Mouse (Mus musculus) gastrocnemius, postnatal 14 days (tissue): ENCODE results near the gene Frs3. TPM values are rescaled to one million over a fixed set of nuclear protein-coding genes. Genes with fewer than 3 reads are reported as not detected.
"Not testable (repeated sequence)": the region's sequence is repeated elsewhere in the genome, so short reads cannot be mapped to it uniquely, and the experiment has no call there.

Source experiments
- DNase-seq: peaks from one replicate; pipeline ENCODE4 v3.0.0; 2021; ENCODE audit warnings: mixed read lengths
- intact Hi-C: fragments of 180-260 bp; cut with DNase I; formaldehyde crosslinking; loops from one replicate; pipeline ENCODE4 v1.15.1; 2025; ENCODE audit warnings: low total_unique reads
- long read RNA-seq, 2 experiments: library from polyadenylated mRNA; stranded (forward); transcript quantifications; one replicate each; pipeline ENCODE4 v2.0.0; 2021
- total RNA-seq, 2 experiments: library from RNA; stranded (reverse); gene quantifications; 2 replicates each; pipeline ENCODE4 v1.2.3; 2021

The Frs3 gene
- total RNA-seq: 1 to 10 TPM; 3.0 to 3.1 TPM
- long read RNA-seq, experiment 1, partial matches to known transcripts: 1 of 2 reads
- long read RNA-seq, experiment 1, other reads (novel, unspliced or antisense): 0 of 2 reads
- long read RNA-seq, experiment 2, transcript Frs3-201 (7 exons, 2,144 nt): major isoform, 7 of 10 reads
- long read RNA-seq, experiment 2, partial matches to known transcripts: 0 of 10 reads
- long read RNA-seq, experiment 2, other reads (novel, unspliced or antisense): 3 of 10 reads

DNA sequence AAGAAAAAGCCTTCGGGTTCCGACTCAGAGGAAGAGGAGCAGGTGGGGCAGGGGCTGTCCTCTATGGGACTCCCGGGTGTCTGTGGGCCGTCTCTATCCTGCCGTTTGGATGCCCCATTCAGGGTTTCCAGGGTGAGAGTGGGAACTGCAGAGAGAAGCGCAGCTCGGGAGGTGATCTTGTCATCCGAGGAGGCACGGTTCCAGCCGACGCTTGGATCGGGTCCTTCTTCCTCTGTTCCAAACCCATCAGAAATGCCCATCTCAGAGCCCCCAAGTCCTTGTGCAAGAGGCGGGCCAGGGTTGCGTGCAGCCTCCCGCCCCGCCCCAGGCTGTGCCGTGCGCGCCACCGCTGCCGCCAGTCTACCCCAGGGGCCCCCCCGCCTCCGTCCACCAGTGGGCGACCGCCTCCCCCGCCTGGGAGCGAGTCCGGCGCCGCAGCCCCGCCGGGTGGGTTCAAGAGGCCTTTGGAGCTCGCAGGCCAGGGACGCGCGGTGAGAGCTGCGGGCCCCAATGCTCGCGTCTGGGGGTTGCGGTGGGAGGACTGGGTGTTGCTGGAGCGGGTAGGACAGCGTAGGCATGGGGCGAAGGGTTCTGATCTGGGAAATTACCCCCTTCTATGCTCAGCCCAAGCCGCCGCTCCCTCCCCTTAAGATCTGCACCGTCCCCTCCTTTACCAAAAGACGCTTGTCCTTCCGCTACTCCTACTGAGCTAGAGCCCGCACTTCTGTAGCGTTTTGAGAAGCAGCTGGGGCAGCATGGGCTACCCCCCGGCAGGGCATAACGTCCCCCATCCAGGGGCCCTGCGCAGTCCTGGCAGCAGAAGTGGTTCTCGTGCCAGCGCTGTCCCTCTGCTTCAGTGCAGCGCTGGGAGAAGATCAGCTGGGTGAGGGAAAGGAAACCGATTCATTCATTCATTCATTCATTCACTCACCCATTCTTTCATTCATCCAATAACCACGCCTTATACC lies at the start of gene Frs3:
Gene Frs3 (plus strand): TSS at position 423 of the 968 bp plus-strand sequence.
- intact Hi-C loops: no loop called here
- DNase-seq: peak; percentile 76

DNA sequence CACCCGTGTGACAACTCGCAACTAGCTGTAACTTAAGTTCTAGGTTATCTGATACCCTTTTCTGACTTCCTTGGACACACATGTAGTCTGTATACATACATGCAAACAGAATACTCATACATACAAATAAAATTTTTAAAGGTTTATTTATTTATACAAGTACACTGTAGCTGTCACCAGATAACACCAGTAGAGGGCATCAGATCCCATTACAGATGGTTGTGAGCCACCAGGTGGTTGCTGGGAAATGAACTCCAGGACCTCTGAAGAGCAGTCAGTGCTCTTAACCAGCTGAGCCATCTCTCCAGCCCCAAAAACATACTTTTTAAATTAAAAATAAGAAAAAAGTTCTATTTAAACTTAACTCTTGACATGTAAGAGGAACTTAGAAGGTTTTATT lies 45.8 kb upstream of the Frs3 start:
- intact Hi-C loops: no loop called here
- DNase-seq: no peak

DNA sequence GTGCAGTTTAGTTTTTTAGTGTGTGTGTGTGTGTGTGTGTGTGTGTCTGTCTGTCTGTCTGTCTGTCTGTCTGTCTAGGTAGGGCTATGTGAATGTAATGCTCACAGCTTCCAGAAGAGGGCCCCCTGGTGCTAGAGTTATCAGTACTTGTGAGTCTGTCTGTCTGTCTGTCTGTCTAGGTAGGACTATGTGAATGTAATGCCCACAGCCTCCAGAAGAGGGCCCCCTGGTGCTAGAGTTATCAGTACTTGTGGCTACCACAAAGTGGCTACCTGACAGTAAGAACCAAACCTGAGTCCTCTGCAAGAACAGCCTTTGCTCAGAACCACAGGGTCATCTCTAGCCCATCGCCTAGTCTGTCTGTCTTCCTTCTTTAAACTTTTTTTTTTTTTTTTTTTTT lies 42.1 kb upstream of the Frs3 start:
- intact Hi-C loops: no loop called here
- DNase-seq: peak; percentile 70

DNA sequence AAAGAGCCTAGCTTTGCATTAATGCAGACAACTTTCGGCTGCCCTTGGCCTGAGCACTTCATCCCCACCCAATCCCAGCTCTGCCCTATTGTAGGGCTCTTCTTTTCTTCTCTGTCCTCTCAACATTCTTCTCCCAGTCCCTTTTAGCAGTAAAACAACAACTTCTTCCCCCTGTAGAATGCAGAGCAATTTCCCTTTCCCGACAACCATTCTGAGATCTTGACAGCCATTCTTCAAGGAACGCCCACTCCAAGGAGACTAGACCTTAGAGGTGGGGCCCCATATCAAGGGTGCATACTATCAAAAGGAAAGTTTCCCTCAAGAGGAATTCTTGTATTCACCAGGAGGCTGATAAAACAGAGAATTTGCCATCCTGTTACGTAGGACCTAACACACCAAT lies 39.9 kb upstream of the Frs3 start:
- intact Hi-C loops: no loop called here
- DNase-seq: no peak

DNA sequence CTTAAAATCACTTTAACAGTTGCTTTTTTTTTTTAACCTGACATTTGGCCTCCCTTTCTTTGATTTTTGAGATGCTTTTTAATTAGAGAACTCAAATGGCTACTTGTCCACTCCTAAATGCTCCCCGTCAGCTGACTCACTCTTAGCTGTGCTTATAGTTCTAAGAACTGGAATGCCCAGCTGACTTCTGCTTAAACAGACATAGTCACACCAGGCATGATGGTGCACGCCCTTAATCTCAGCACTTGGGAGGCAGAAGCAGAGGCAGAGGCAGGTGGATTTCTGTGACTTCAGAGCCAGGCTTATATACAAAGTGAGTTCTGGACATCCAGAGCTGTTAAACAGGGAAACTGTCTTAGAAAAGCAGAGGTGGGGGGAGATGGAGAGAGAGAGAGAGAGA lies 36.9 kb upstream of the Frs3 start:
- DNase-seq: no peak
- intact Hi-C loops: no loop called here

DNA sequence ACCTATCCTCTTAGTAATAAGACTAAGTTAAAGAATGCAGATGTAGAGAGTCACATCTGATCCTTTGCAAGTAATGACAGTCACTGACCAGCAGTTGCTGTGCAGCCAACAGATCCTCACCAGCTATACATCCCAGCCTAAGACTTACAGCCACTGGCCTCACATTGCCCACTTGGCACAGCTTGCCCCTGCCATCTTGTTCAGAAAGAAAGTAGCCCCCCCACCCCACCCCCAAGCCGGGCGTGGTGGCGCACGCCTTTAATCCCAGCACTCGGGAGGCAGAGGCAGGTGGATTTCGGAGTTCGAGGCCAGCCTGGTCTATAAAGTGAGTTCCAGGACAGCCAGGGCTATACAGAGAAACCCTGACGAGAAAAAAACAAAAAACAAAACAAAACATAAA lies 34.5 kb upstream of the Frs3 start:
- DNase-seq, intact Hi-C loops: not testable (repeated sequence)

DNA sequence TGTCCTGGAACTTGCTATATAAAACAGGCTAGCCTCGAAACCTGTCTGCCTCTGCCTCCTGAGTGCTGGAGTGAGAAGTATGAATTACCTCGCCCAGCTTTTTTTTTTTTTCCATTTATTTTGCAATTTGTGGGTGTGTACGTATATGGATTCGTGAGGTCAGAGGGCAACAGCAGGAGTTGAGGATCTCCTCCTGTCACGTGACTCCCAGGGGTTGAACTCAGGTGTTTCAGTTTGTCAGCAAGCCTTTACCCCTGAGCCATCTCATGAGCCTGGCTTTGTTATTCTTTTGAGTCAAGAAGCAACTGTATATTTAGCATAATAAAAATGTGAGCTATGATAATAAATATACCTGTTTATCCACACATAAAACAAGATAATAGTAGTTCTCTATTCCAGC lies 33.1 kb upstream of the Frs3 start:
- intact Hi-C loops: no loop called here
- DNase-seq: no peak

DNA sequence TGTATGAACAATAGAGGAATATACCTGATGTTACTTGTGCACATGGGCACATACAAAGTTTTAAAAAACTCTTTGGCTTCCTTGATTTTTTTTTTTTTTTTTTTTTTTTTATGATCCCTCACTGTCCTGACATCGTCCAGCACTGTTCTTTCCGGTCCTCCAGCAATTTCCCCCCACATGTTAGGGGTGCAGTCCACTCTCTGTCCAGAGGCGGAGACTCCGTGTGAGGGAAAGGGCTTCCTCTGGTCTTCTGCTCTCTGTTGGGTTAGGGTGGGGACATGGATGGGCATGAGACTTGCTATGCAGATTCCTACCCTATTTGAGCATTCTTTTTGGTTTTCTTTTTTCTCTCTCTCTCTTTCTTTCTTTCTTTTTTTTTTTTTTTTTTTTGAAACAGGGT lies 30.9 kb upstream of the Frs3 start:
- no peak for DNase-seq
- intact Hi-C loops: no loop called here

DNA sequence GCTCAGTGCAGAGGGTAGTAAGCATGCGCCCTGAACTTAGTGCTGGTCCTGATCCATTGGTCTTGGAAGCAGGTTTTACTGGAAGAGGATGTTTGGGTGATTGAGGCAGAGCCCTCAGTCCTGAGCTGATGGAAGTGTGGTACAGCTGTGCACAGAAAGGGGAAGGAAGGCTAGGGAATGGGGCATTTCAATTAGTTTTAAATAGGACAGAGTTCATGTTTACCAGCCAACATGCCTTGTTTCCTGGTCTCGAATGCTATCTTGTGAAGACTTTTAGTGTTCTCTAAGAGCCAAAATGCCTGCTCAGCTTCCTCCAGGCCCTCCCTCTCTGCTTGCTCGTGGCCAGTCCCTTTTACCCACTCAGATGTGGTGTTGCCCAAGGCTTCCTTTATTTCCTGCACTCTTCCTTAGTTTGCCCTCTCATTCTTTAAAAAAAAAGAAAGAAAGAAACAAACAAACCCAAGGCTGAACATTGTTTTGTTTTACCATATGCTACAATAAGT lies 30.0 kb upstream of the Frs3 start:
- intact Hi-C loops: no loop called here
- no peak for DNase-seq

DNA sequence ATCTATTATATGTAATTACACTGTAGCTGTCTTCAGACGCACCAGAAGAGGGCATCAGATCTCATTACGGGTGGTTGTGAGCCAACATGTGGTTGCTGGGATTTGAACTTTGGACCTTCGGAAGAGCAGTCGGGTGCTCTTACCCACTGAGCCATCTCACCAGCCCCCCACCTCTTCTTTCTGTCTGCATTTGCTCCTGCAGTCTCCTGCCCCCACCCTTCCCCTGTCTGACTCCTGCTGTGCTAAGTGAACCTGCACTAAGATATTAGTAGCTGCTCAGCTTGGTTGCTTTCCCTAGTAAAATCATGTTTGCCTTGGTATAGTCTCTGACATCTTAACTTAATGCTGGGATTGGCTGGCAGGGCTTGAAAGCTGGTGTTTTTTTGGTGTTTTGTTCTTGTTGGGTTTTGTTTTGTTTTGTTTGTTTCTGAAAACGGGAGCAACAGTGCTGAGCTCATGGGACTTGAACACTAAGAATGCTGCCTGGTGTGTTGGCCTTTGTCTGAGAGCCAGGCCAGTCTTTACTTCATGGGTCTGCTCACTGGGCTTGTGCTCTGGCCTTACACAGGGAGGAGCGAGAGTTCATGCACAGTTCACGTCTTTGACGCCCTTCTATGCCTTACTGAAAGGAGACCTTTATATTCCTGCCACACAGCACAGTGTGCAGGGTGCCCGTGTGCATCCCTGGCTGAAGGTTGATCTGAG lies 25.7 kb upstream of the Frs3 start:
- no peak for DNase-seq
- intact Hi-C loops: no loop called here

DNA sequence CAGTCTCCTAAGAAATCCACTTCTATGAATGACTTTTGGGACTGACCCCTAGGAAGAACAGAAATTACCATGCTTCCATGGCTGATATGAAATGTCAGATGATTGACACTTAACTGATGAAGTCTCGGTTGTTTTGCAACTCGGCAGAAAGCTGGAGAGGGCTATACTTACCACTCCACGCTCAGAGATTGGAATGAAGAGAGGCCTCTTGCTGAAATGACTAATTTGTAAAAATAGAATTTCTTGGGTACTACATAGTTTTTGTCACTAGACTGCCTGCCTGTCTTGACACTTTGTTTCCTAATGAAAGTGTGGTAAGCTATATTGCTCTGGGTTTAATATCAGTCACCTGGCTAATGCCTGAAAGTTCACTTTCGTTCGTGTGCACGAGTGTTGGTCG lies 24.4 kb upstream of the Frs3 start:
- intact Hi-C loops: no loop called here
- DNase-seq: no peak

DNA sequence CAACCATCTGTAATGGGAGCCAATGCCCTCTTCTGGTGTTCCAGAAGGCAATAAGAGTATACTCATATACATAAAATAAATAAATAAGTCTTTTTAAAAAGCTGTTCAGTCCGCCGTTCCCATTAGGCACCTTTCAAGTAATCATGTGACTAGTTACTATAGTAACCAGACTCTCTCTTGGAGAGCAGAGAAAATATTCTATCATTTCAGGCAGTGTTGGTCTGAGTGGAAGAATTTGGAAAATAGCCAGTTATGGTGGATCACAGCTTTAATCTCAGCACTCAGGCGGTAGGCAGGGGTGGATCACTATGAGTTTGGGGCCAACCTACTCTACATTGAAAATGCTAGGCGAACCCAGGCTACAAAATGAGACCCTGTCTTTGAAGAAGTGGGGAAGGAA lies 19.7 kb upstream of the Frs3 start:
- DNase-seq: no peak
- intact Hi-C loops: no loop called here

DNA sequence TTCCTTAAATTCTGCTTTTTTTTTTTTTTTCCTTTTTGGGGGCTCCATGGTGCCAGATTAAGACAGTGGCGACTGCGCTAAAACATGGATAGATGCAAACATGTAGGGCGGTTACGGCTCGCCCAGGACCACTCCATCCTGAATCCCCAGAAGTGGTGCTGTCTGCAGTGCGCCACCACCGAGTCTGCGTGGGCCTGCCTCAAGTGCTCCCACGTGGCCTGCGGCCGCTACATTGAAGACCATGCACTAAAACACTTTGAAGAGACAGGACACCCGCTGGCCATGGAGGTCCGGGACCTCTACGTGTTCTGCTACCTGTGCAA lies 16.9 kb upstream of the Frs3 start:
- intact Hi-C loops: loop anchor here (5.0 to 10.0 kb wide), 3 partner anchors 35 to 157 kb away; partner anchors contain the start of genes Bysl, Gm20517 and Med20
- no peak for DNase-seq

DNA sequence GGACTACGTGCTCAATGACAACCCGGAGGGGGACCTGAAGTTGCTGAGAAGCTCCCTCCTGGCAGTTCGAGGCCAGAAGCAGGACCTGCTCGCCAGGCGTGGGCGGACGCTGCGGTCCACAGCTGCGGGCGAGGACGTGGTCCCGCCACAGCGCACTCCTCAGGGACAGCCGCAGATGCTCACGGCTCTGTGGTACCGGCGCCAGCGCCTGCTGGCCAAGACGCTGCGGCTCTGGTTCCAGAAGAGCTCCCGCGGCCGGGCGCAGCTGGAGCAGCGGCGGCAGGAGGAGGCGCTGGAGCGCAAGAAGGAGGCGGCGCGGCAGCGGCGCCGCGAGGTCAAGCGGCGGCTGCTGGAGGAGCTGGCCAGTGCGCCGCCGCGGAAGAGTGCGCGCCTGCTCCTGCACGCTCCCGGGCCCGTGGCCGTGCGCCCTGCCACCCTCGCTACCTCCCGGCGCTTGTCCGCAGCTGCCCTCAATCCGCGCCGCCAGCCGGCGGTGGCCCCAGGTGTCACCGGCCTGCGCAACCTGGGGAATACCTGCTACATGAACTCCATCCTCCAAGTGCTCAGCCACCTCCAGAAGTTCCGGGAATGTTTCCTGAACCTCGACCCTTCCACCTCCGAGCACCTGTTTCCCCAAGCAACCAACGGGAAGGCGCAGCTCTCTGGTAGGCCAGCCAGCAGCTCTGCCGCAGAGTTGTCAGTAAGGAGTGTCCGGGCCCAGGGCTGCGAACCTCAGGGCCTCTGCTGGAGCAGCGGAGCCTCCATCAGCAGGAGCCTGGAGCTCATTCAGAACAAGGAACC lies 16.3 kb upstream of the Frs3 start:
- peak; percentile 77 for DNase-seq
- intact Hi-C loops: loop anchor here (5.0 to 10.0 kb wide), 3 partner anchors 35 to 158 kb away; partner anchors contain the start of genes Bysl, Gm20517 and Med20

DNA sequence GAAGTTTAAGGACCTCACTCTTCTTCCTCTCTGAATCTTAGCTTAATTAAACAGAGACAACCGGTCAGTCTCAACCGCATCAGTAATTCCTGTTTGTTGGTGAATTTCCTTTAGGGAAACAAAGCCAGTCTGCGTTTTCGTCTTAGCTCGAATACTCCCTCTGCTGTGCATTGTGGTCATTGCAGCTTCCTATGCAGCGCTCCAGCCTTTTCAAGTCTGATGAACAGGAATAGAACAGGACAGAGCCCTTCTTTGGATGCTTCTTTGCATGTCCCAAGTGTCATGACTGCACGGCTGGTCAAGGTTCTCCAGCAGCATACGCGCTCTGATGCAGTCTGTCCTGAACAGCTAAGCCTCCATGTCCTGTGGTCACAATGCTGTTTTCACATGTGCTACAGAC lies 12.2 kb upstream of the Frs3 start:
- DNase-seq: peak; percentile 49
- intact Hi-C loops: loop anchor here (10.0 kb wide), 2 partner anchors 62 to 162 kb away; partner anchors contain the start of genes Bysl, Gm20517 and Med20

DNA sequence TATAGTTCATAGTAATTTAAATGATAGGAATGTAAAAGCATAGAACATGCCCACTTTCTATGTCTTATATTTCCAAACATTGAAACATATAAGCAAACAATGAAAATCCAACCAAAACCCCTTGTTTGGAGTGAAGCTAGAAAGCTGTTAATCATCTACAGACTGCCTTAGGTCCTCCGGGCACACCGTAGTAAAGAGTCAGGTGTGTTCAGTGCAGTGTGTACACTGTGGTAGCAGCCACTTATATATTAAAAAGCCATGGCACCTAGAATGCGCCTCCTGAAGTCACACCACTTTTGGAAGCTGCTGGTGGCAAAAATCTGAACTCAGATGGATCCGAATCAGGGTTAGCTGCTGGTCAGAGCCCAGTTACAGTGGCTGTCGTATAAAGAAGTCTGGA lies 10.6 kb upstream of the Frs3 start:
- intact Hi-C loops: loop anchor here (10.0 kb wide), 2 partner anchors 63 to 163 kb away; partner anchors contain the start of genes Bysl, Gm20517 and Med20
- DNase-seq: no peak

DNA sequence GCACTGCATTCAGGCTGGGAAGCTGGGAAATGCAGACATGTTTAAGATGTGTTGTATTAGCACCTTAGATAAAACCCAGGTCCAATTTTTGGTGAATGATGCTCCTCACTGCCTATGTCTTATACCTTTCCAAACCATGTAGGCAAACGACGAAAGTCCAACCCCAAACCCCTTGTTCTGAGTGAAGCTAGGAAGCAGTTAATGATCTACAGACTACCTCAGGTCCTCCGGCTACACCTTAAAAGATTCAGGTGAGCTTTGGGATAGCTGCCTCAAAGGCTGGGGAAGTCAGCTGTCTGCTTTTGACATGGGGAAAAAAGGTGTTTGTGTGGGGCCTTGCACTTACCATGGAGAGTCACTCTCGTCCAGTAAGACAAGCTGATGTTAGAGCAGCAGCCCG lies 10.1 kb upstream of the Frs3 start:
- DNase-seq: no peak
- intact Hi-C loops: loop anchor here (10.0 kb wide), 2 partner anchors 64 to 164 kb away; partner anchors contain the start of genes Bysl, Gm20517 and Med20

DNA sequence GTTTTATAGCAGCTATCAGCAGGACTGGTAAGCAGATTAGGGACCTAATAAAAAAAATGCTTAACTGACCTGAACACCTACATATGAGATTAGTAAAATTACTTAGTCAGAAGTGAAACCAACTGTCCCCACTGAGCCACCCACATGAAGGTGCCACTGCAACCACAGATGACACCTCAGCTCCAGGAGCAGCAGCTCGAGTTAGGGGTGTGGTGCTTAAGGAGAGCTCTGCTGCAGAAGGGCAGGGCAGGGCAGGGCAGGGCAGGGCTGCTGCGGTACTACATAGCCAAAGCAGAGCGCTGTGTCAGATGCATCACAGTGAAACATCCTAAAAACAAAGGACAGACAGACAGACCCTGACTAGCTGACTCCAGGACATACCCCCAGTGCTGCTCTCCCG lies 6.0 kb upstream of the Frs3 start:
- DNase-seq: no peak
- intact Hi-C loops: no loop called here
